Mouse (Mus musculus): ENCODE data around the gene Pnp2.

DNA sequence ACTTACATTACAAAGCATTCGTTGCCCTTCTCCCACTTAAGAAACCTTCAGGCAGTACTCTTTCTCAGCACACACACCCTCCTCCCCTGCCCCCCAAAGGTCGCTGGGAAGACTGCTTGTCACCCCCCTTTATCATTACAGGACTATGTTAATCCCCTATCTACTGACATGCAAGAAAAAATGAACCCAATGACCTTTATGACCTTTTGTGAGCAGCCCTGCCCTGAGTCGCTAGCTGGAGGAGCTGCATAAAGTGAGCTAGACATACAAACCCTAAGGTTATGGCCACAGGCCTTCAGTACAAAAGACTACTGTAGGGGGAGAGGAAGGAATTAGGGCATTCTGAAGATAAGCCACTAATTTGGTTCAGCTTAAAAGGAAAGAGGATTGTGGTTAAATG is 44.4 kb upstream of the Pnp2 start:
- TF ChIP-seq CTCF (IDR thresholded peaks at IDR 0.05; ENCODE audit: borderline replicate concordance, extremely low read depth, insufficient read depth, insufficient read length) (no peak), POLR2A (IDR thresholded peaks at IDR 0.05; ENCODE audit: borderline replicate concordance, extremely low read depth, insufficient read depth, insufficient read length, poor library complexity, severe bottlenecking) (no peak)
